Mouse (Mus musculus): ENCODE measurements around the gene Gopc. TPM values are rescaled to one million over a fixed set of nuclear protein-coding genes. Genes with fewer than 3 reads are reported as not detected.
"Not testable (repeated sequence)": the region's sequence is repeated elsewhere in the genome, so short reads cannot be mapped to it uniquely, and the experiment has no call there.

Gopc gene
- total RNA-seq, 4 experiments from 2014 or later, result 25.0 to 27.4 (median 26.1) TPM

DNA sequence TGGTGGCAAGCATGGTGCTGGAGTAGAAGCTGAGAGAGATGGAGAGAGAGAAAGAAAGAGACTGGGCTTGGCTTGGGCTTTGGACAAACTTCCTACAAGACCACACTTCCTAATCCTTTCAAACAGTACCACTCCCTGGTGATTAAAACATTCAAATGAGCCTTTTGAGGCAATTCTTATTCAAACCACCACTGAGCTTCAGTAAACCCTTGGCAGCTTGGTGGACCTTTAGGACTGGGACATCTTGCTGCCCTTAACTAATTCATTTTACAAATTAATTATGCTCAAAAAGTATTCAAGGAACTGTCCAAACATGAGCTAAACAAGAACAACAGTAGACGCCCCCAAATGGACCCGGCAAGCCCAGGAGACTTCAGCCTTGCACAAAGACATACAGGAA, 86.0 kb downstream of the Gopc start:
- DNase-seq, result no peak

GRCm38 (mm10) chr10:52293921-52294577, 87.9 kb downstream of the Gopc start:
- DNase-seq, result no peak

DNA sequence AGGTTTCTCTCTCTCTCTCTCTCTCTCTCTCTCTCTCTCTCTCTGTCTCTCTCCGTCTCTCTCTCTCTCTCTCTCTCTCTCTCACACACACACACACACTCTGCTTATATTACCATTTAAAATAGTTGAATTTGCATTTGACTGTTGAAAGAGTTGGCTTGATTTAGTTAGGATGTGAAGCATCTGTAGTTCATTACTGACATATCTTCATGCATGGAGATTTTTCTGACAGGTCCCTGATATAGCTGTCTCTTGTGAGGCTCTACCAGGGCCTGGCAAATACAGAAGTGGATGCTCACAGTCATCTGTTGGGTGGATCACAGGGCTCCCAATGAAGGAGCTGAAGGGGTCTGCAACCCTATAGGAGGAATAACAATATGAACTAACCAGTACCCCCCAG, 89.5 kb downstream of the Gopc start:
- DNase-seq, result not testable (repeated sequence)

DNA sequence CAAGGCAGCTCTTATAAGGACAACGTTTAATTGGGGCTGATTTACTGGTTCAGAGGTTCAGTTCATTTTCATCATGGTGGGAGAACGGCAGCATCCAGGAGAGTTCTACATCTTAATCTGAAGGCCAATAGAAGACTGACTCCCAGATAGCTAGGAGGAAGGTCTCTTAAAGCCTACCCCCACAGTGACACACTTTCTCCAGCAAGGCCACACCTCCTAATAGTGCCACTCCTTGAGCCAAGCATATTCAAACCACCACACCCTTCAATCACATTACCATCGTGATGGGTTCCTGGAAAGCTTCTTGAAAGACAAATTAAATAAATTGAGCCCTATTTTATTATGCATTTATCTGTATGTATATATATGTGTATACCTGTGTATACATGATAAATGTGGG, 92.7 kb downstream of the Gopc start:
- DNase-seq, result no peak

DNA sequence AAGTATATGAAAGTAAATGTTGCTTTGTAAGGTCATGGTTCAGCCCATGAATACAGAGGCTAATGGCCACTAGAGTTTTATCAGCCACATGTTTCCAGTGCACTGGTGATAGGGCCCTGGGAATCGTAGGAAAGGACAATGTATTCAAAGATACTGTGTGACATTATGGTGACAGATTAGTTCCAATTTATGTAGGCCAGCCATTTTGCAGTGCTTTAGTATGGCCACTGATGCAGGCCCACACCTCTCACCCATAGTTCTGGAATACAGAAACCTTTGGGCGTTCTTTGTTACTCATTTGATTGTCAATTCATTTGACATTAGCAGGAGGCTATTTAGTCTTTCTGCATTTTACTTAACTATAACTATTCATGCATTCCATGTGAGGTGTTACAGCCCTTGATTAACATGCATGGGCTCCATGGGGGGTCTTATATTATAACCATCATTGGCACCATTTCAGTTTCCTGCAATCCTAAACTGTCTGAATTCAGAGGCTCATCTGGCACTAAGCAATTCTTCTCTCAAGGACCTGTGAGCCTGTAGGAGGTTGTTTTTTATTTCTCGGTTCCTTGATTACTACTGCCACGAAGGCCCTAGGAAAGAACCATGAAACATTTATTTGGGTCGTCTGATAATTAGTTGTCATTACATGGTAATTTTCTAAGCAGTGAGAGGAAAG, 93.9 kb downstream of the Gopc start:
- DNase-seq, result no peak

Other genes starting within 250 kb of the Gopc start
- under 1 TPM in 1 of 4 experiments, not detected in 3; 0.07 TPM for gene Ros1, start 186.9 kb downstream of the Gopc start, total RNA-seq (2022)
- 1 to 10 TPM; 2.5 to 3.8 (median 3.6) TPM for gene Dcbld1, start 148.5 kb downstream of the Gopc start, total RNA-seq (2022)
- gene Gm26741, start 23.4 kb downstream of the Gopc start, total RNA-seq (2022), result not detected
- not detected for gene Nepn, start 6.8 kb upstream of the Gopc start, total RNA-seq (2022)
- 10 to 100 TPM; 49.7 to 56.1 (median 52.5) TPM for gene Nus1, start 35.4 kb upstream of the Gopc start, total RNA-seq (2022)

Measured in adrenal gland, adult 8-10 months (tissue).